Mouse (Mus musculus): ENCODE measurements around the gene Ubac2.

Gene Ubac2

DNA sequence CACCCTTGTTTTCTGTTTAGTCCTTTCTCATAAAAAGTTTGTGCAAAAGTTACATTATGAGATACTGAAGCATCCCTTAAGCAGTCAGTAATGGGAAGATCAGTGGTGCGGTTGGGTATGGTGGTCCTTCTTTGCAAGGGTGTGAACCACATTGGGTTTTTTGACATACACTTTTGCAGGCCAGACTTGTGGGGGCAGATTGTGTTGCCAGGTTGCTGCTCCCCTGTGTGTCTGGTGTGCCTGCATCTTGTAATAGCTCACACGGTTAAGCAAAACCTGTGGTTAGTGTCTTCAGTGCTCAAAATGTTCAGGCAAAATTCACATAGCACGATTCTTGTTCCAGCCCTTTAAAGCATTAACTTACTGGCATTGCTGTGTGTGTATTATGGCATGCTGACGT, 16.9 kb downstream of the Ubac2 start:
- no peak for DNase-seq (ENCODE audit: low spot score)

- DNase-seq (ENCODE audit: low spot score) = no peak
Measured at GRCm38 (mm10) chr14:121896126-121897090, 18.0 kb downstream of the Ubac2 start.

DNA sequence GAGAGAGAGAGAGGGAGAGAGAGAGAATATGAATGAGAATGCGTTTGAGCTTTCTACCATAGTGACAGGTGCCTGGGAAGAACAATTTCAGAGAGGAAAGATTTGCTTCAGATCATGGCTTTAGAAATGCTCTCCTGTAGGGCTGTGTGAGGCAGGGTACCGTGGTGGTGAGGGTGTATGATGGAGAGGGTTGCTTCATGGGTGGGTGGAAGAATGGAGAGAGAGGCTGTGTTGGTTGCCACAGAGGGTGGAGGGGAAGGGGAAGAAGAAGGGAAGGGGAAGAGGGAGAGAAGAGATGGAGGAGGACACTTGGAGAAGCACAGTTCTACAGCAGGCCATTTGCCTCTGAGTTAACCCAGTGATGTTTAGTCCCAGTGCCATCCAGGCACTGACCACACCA, 19.4 kb downstream of the Ubac2 start:
- no peak for DNase-seq (ENCODE audit: low spot score)

DNA sequence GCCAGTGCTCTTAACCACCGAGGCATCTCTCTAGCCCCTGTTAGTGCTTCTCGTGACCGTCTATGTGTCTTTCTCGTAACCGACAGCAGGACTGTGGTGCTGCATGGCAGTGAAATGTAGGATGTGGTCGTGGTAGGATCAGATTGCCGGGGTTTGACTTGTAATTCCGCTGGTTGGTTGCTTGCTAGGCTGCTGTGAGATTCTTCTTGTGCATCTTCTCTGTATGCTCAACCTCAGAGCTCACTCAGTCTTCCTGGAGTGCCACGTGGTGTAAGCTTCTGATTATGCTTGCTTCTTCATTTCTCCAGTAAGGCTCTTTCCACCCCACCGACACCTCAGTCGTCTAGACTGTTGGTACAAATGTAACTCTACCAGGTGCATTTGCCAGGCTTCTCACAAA, 20.1 kb downstream of the Ubac2 start:
- no peak for DNase-seq (ENCODE audit: low spot score)

DNA sequence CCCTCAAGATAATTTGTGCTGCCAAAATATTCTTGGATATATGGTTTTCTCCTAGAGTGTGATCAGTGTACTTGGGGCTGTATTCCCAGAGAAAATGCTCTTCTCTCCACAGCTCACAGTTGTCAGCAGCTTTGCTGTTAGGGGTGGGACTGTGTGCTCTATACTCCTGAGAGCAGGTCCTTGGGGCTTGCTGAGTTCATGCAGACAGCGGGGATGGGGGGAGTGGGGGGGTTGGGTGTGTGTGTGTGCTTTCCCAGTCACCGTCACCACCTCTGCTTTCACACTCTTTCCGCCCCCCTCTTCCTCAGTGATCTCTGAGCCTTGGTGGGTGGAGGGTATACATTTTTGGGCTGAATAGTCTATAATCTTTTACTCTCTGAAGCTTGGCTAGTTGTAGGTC, 20.7 kb downstream of the Ubac2 start:
- no peak for DNase-seq (ENCODE audit: low spot score)

DNA sequence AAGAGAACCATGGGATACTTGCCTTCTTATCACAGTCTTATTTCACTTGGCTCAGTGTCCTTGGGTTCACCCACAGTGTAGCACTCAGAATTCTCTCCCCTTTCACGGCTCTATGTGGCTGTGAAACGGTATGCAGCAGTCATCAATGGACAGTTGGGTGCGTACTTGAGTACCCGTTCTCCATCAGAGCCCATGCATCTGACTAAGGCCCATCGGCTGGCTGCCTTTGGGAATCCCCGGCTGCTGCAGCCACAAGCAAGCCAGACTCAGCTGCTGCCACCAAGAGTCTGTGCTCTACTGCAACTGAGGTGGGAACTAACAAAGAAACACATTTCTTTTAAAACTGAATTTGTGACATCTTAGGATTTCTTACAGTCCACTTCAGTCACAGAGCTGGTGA, 23.1 kb downstream of the Ubac2 start:
- DNase-seq (ENCODE audit: low spot score) = no peak

- DNase-seq (ENCODE audit: low spot score) = no peak
Measured at GRCm38 (mm10) chr14:121903381-121903876, 25.0 kb downstream of the Ubac2 start.

GRCm38 (mm10) chr14:121904754-121905153, 26.3 kb downstream of the Ubac2 start:
- no peak for DNase-seq (ENCODE audit: low spot score)

- DNase-seq (ENCODE audit: low spot score) = no peak
Measured at GRCm38 (mm10) chr14:121906341-121906991, 28.0 kb downstream of the Ubac2 start.

- DNase-seq (ENCODE audit: low spot score) = no peak
Measured at GRCm38 (mm10) chr14:121906992-121907681, 28.7 kb downstream of the Ubac2 start.

DNA sequence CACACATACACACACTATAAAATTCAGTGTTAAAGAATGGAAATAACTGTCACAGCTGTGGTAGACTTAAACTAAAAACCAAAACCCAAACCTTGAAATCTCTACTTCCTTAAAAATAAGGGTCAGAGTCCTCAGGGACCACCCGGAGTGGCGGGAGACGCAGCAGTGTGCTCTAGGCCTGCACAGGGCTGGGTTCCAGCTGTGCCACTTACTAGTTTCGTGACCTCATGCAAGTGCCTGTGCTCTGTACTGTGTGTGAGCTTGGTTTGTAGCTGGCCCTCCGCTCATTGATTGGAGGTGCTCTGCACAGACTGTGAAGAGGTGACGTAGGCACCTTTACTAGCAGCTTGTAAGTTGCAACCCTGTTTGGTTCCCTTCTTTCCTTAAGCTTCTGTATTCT, 31.4 kb downstream of the Ubac2 start:
- no peak for DNase-seq (ENCODE audit: low spot score)

GRCm38 (mm10) chr14:121912501-121912900, 34.1 kb downstream of the Ubac2 start:
- DNase-seq (ENCODE audit: low spot score) = no peak

GRCm38 (mm10) chr14:121915143-121915542, 36.7 kb downstream of the Ubac2 start:
- no peak for DNase-seq (ENCODE audit: low spot score)

GRCm38 (mm10) chr14:121915621-121916020, 37.2 kb downstream of the Ubac2 start, which contains the start of gene Gpr18:
TSS of gene Gpr18 (minus strand) at chr14:121915781.
- no peak for DNase-seq (ENCODE audit: low spot score)

DNA sequence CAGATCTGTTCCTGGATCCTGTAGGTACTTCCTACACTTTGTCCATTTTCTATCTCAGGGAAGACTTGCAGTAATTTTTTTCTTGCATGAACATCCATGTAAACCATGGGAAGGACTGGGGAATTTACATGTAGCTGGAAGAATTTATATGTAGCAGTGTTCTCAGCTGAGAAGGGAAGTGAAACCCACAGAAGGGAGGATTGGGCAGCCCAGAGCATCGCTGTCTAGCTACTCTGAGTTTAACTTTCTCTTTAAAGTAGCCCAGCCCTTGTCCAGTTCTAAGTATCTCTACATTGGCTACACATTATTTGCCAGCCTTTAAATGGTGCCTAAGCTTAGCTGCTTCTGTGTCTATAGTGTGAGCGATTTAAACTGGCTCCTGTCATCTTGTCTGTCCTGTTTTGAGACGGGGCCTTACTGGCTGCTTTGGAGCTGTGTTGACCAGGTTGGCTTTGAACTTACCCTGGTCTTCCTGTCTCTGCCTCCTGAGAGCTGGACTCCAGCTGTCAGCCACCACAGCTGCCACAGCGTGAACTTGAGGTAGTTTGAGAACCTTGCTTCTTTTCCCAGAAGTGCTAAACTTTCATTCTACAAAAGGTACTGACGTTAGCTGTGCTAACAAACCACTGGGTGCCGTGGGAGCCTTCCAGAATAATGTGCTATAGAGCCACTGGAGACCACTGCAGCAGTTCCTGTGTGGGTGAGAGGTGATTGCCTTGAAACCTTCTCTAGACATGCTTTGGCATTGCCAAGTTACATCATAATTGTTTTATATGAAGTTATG, 38.1 kb downstream of the Ubac2 start:
- no peak for DNase-seq (ENCODE audit: low spot score)

DNA sequence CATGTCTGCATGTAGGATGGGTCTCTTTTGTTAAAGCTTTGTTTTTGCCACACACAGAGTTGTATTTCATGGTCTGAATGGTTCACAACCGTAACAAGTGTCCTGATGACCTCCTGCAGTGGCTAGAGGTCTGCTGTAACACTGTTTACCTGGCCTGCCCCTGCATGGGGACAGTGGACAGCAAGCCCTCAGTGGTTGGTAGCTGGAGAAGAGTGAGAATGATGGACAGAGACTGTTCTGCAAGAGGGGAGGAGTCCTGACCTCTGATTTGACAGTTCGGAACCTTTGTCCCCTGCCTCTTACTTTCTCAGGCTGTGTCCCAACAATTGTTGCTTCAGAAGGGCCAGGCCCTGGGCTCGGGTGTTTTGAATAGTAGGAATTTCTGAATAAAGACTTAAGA, 39.8 kb downstream of the Ubac2 start:
- DNase-seq (ENCODE audit: low spot score) = no peak

- no peak for DNase-seq (ENCODE audit: low spot score)
Measured at GRCm38 (mm10) chr14:121919752-121920151, 41.3 kb downstream of the Ubac2 start.

- no peak for DNase-seq (ENCODE audit: low spot score)
Measured at GRCm38 (mm10) chr14:121920511-121921124, 42.2 kb downstream of the Ubac2 start.

DNA sequence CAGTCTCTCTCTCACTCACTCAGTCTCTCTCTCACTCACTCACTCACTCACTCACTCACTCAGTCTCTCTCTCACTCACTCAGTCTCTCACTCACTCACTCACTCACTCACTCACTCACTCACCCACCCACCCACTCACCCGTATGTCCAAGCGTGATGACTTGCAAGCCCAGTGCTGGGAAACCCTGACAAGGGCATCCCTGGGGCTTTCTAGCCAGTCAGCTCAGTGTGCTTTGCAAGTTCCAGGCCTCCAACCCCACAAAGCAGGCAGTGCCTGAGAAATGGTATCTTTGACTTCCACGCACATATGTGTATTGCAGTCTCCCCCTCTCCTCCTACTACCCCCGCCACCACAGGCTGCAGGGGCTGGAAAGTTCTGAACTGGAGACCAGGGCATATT, 43.6 kb downstream of the Ubac2 start:
- DNase-seq (ENCODE audit: low spot score) = no peak

- DNase-seq (ENCODE audit: low spot score) = no peak
Measured at GRCm38 (mm10) chr14:121922731-121923130, 44.3 kb downstream of the Ubac2 start.

- no peak for DNase-seq (ENCODE audit: low spot score)
Measured at GRCm38 (mm10) chr14:121924876-121925275, 46.5 kb downstream of the Ubac2 start.
